Mouse (Mus musculus) heart, postnatal 0 days (tissue): Measurements from ENCODE around the gene Prss30. TPM values are rescaled to one million over a fixed set of nuclear protein-coding genes. Genes with fewer than 3 reads are reported as not detected.

ENCODE experiments used
- ATAC-seq: fragments of 200-750 bp; cut with Nextera tagmentation; 2 replicates; pipeline ENCODE4 v1.8.0; 2017; ENCODE audit warnings: low read depth, moderate number of reproducible peaks, moderate library complexity; ENCODE audit not compliant: insufficient read depth
- DNase-seq: peaks from one replicate; pipeline ENCODE4 v3.0.0-alpha.2; 2016; ENCODE audit warnings: low spot score
- H3K27ac ChIP-seq: fragments of 300-500 bp; sonication (generic); 2 replicates; pipeline ENCODE4 v1.5.1; 2014; ENCODE audit warnings: low read depth, mild to moderate bottlenecking
- H3K27me3 ChIP-seq: fragments of 300-500 bp; sonication (generic); 2 replicates; pipeline ENCODE4 v1.6.1; 2014; ENCODE audit warnings: low read length, mixed read lengths; ENCODE audit not compliant: control insufficient read depth, insufficient read depth
- H3K36me3 ChIP-seq: fragments of 300-500 bp; sonication (generic); replicated peaks from 2 replicates; pipeline ENCODE4 v1.6.1; 2014; ENCODE audit warnings: low read length, mixed read lengths; ENCODE audit not compliant: control insufficient read depth, insufficient read depth
- H3K4me1 ChIP-seq: fragments of 300-500 bp; sonication (generic); 2 replicates; pipeline ENCODE4 v1.6.1; 2014; ENCODE audit warnings: antibody characterized with exemption; ENCODE audit not compliant: control insufficient read depth, insufficient read depth
- H3K4me2 ChIP-seq: fragments of 300-500 bp; sonication (generic); 2 replicates; pipeline ENCODE4 v1.6.1; 2014; ENCODE audit warnings: low read depth, mild to moderate bottlenecking, low read length, moderate library complexity
- H3K4me3 ChIP-seq: fragments of 300-500 bp; sonication (generic); 2 replicates; pipeline ENCODE4 v1.5.1; 2014; ENCODE audit warnings: low read depth, low read length
- H3K9ac ChIP-seq: fragments of 300-500 bp; sonication (generic); replicated peaks from 2 replicates; pipeline ENCODE4 v1.6.1; 2014; ENCODE audit warnings: low read depth, low read length, mixed read lengths
- H3K9me3 ChIP-seq: fragments of 300-500 bp; sonication (generic); replicated peaks from 2 replicates; pipeline ENCODE4 v1.6.1; 2016; ENCODE audit warnings: low read length; ENCODE audit not compliant: control insufficient read depth
- CTCF ChIP-seq: IDR thresholded peaks from 2 replicates; pipeline ENCODE4 v1.5.1; 2016; ENCODE audit warnings: antibody characterized with exemption, control low read depth, low read depth
- EP300 ChIP-seq: IDR thresholded peaks from 2 replicates; pipeline ENCODE4 v1.6.1; 2016; ENCODE audit warnings: antibody characterized with exemption, low read depth
- WGBS: fragments of 180-500 bp; shearing (Covaris S2); extraction: QIAGEN DNeasy Blood & Tissue Kit; methylation state at CpG from one replicate; pipeline ENCODE4 v1.1.7; 2014; 5-methylcytosine and 5-hydroxymethylcytosine counted together
- polyA plus RNA-seq: library from polyadenylated mRNA; unstranded; fragments of >200 nt; fragmentation: Nextera tagmentation; extraction: Ambion mirVana; gene quantifications from 2 replicates; pipeline ENCODE4 v1.2.1, GENCODE M21; 2015
- total RNA-seq: library from RNA; depleted of rRNA; stranded (reverse); fragments of >200 nt; gene quantifications from 2 replicates; pipeline ENCODE4 v1.2.3, GENCODE M21; 2014; ENCODE audit warnings: low replicate concordance; rRNA removed

Gene Prss30
- total RNA-seq (not detected in 2 replicates), polyA plus RNA-seq (not detected in 2 replicates)

DNA sequence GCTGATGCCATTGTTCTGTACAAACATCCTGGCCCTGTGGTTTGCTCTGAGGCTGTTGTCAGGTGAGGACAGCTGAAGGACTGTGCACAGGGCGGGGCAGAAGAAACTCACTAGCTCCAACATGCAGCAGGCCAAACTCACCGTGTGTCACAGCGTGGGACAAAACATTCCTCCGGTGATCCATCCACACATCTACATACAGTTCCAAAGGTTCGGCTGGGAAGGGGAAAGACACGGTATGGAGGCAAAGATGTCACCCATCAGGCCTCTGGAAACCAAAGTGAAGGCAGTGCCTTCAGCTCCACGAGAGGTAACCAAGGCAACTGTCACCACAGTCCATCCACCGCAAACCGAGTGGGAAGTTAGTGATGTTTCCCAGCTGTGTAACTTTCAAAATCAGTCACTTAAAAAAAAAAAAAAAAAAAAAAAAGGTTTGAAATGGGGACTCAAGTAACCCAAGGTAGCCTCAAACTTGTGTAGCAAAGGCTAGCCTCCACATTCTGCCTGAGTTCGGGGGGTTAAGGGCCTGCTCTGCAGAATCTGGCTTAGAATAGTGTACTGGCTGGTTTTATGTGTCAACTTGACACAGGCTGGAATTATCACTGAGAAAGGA lies at the start of gene Prss30:
TSS of gene Prss30 (minus strand) at position 270 of the 613 bp plus-strand sequence.
- no peak within 1 kb of the TSS for H3K4me2 ChIP-seq
- H3K9ac ChIP-seq: no peak within 1 kb of the TSS
- H3K36me3 ChIP-seq: no peaks in the 10 kb centered on the region
- ATAC-seq (no peak), DNase-seq (no peak)
- H3K9me3 ChIP-seq: no peaks in the 10 kb centered on the region
- no peak within 1 kb of the TSS for H3K27ac ChIP-seq
- H3K27me3 ChIP-seq: no peaks in the 10 kb centered on the region
- TF ChIP-seq CTCF (no peak), EP300 (no peak)
- H3K4me3 ChIP-seq: no peak within 1 kb of the TSS
- 61% methylated on average over 10 of the region's 10 CpGs for WGBS
- no peaks in the 10 kb centered on the region for H3K4me1 ChIP-seq

DNA sequence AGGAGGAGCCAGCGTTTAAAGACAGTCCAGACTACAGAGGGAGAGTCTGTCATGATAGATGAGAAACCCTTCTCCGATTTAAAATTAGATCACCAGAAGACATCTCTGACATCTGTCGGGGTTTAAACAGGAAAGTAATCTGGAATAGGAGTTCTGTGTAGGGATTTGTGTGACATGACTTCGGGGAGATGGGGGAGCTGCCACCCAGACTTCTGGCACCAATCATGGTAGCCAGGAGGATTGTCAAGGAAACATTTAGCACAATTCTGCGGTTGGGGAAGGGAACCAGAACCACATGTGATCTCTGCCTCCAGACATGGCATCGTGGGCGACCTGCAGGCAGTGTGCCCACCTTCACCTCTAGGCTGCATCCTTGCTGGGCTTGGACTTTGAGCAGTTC lies 49.1 kb upstream of the Prss30 start:
- H3K9me3 ChIP-seq: no peaks in the 10 kb centered on the region
- H3K36me3 ChIP-seq: no peaks in the 10 kb centered on the region
- H3K4me1 ChIP-seq: no peaks in the 10 kb centered on the region
- no peak overlapping the region for H3K27ac ChIP-seq
- TF ChIP-seq CTCF: no peak
- TF ChIP-seq EP300: no peak
- no peaks in the 10 kb centered on the region for H3K27me3 ChIP-seq
- WGBS: 72% methylated on average over 7 of the region's 7 CpGs
- H3K9ac ChIP-seq: no peak overlapping the region
- no peak overlapping the region for H3K4me2 ChIP-seq
- no peak overlapping the region for H3K4me3 ChIP-seq
- DNase-seq: no peak
- no peak for ATAC-seq

GRCm38 (mm10) chr17:24021375-24022199 lies 41.2 kb upstream of the Prss30 start:
- 51% methylated on average over 5 of the region's 5 CpGs for WGBS
- TF ChIP-seq EP300 (no peak), CTCF (no peak)
- no peaks in the 10 kb centered on the region for H3K27me3 ChIP-seq
- no peaks in the 10 kb centered on the region for H3K9me3 ChIP-seq
- no peaks in the 10 kb centered on the region for H3K36me3 ChIP-seq
- ATAC-seq (no peak; the same call in none of the 2 replicates), DNase-seq (no peak)
- no peak overlapping the region for H3K4me2 ChIP-seq
- H3K27ac ChIP-seq: no peak overlapping the region
- H3K4me1 ChIP-seq: peaks cover 6% of the 10 kb centered on the region; the same call in 1 of the 2 replicates
- H3K4me3 ChIP-seq: no peak overlapping the region
- H3K9ac ChIP-seq: no peak overlapping the region

GRCm38 (mm10) chr17:24020696-24021095 lies 40.3 kb upstream of the Prss30 start:
- no peak overlapping the region for H3K9ac ChIP-seq
- 62% methylated on average over 6 of the region's 6 CpGs for WGBS
- peaks cover 6% of the 10 kb centered on the region; the same call in 1 of the 2 replicates for H3K4me1 ChIP-seq
- H3K4me2 ChIP-seq: no peak overlapping the region
- no peak overlapping the region for H3K27ac ChIP-seq
- no peak for DNase-seq
- H3K36me3 ChIP-seq: no peaks in the 10 kb centered on the region
- no peak for ATAC-seq
- no peaks in the 10 kb centered on the region for H3K9me3 ChIP-seq
- no peaks in the 10 kb centered on the region for H3K27me3 ChIP-seq
- TF ChIP-seq EP300: no peak
- TF ChIP-seq CTCF: no peak
- no peak overlapping the region for H3K4me3 ChIP-seq

- H3K4me3 ChIP-seq: no peak overlapping the region
- no peak overlapping the region for H3K4me2 ChIP-seq
- H3K27ac ChIP-seq: no peak overlapping the region
- DNase-seq (no peak), ATAC-seq (no peak)
- no peak overlapping the region for H3K9ac ChIP-seq
- WGBS: 31% methylated on average over 14 of the region's 14 CpGs
- peak; percentile 28; the same call in 1 of the 2 replicates for TF ChIP-seq CTCF
- no peak for TF ChIP-seq EP300
- no peaks in the 10 kb centered on the region for H3K27me3 ChIP-seq
- H3K4me1 ChIP-seq: no peaks in the 10 kb centered on the region
- no peaks in the 10 kb centered on the region for H3K36me3 ChIP-seq
- H3K9me3 ChIP-seq: no peaks in the 10 kb centered on the region
These were observed 35.4 kb upstream of the Prss30 start for GRCm38 (mm10) chr17:24015727-24016126.
